Mouse (Mus musculus) heart, adult 2 months (tissue): ENCODE measurements around the gene Scn2b.

Source experiments
- CTCF ChIP-seq: fragments of 200-600 bp; IDR thresholded peaks from 2 replicates; pipeline ENCODE4 v1.8.1; 2022; ENCODE audit warnings: antibody characterized with exemption, mild to moderate bottlenecking, moderate library complexity
- EP300 ChIP-seq: fragments of 200-500 bp; IDR thresholded peaks from 2 replicates; pipeline ENCODE4 v1.6.1; 2011; ENCODE audit warnings: low read depth, low read length, control low read depth; ENCODE audit not compliant: insufficient read depth
- POLR2A ChIP-seq: fragments of 200-500 bp; IDR thresholded peaks from 2 replicates; pipeline ENCODE4 v1.6.1; 2011; ENCODE audit warnings: mild to moderate bottlenecking, low read depth, low read length, control low read depth; ENCODE audit not compliant: insufficient read depth

DNA sequence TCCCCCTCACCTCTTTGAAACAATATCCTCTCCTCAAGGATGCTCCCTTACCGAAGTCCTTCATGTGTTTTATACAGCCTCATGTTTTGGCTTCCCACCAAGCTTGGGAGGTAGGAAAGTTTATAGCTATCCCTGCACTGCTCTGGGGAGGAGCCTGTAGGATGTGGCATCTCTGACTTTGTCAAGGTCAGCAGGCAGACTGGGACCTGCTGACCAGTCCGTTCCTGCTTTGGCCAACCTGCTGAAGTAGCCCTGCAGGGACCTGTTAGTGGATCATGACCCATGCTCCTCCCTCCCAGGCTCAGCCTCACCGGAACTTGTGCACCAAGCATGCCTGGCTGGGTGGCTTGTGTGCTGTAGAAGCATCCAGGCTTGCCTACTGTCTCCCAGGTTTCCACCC is 25.1 kb downstream of the Scn2b start:
- TF ChIP-seq CTCF (no peak), POLR2A (no peak), EP300 (no peak)
